Mouse (Mus musculus): ENCODE measurements around the gene Adra2b. TPM values are rescaled to one million over a fixed set of nuclear protein-coding genes. Genes with fewer than 3 reads are reported as not detected.

Adra2b gene
- polyA plus RNA-seq, 1 experiment from 2014 or later = 4.8 TPM

DNA sequence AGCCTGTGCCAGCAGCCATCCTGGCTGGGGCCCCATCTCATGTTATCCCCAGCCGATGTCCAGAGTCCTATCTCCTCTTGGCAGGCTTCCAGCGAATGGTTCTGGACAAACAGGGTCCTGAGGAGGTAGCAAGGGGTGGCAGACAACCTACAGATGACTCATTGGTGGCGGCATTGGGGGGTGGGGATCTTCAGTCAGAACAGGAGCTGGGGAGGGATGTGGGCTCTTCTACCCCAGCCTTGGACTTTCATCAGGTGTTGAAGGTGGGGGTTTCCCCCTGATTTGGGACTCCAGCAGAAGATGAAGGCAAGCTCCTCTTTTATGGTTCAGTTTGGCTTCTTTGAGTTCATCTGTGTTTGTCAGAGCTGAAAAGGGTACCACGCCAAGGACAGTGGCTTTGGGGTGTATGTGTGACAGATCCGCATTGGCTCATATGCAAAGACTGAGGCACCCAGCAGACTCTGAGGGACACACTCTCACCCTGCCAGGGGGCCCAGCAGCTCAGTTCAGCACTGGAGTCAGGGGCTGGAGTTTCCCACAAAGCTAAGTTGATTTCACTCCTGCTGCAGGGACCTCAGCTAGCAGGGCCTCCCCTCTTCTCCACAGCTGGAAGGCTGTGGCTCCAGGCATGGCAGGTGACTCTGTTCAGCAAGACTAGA, 28.9 kb upstream of the Adra2b start:
- WGBS (ENCODE audit: insufficient replicate concordance) = 44% methylated on average over 5 of the region's 5 CpGs
- Histone ChIP-seq H3K36me3 (replicated peaks; ENCODE audit: insufficient read depth, low read length) (no peaks in the 10 kb centered on the region; the same call in 1 of the 2 replicates), H3K4me2 (ENCODE audit: low read depth, low read length) (peak overlapping the region; percentile 89), H3K9me3 (ENCODE audit: low read length) (no peaks in the 10 kb centered on the region), H3K27me3 (ENCODE audit: insufficient read depth, low read length) (peaks cover 12% of the 10 kb centered on the region), H3K4me1 (ENCODE audit: insufficient read depth) (peaks cover 23% of the 10 kb centered on the region), H3K27ac (ENCODE audit: low read depth) (peak overlapping the region; percentile 67), H3K4me3 (ENCODE audit: low read depth, low read length) (no peak overlapping the region), H3K9ac (replicated peaks) (peak overlapping the region; percentile 44; the same call in 1 of the 2 replicates)
- ATAC-seq = no peak
- DNase-seq = no peak
- TF ChIP-seq CTCF (IDR thresholded peaks at IDR 0.05; ENCODE audit: low read depth) (no peak), EP300 (IDR thresholded peaks at IDR 0.05; ENCODE audit: low read depth) (no peak)

GRCm38 (mm10) chr2:127335078-127335541, 27.9 kb upstream of the Adra2b start:
- Histone ChIP-seq H3K9ac (replicated peaks) (no peak overlapping the region), H3K27me3 (ENCODE audit: insufficient read depth, low read length) (peaks cover 12% of the 10 kb centered on the region), H3K4me3 (ENCODE audit: low read depth, low read length) (peak overlapping the region; percentile 61; the same call in 1 of the 2 replicates), H3K4me2 (ENCODE audit: low read depth, low read length) (peak overlapping the region; percentile 89), H3K4me1 (ENCODE audit: insufficient read depth) (peaks cover 20% of the 10 kb centered on the region), H3K36me3 (replicated peaks; ENCODE audit: insufficient read depth, low read length) (no peaks in the 10 kb centered on the region; the same call in 1 of the 2 replicates), H3K9me3 (ENCODE audit: low read length) (no peaks in the 10 kb centered on the region), H3K27ac (ENCODE audit: low read depth) (peak overlapping the region; percentile 67)
- WGBS (ENCODE audit: insufficient replicate concordance) = 43% methylated on average over 11 of the region's 11 CpGs
- no peak for TF ChIP-seq CTCF (IDR thresholded peaks at IDR 0.05; ENCODE audit: low read depth)
- no peak for TF ChIP-seq EP300 (IDR thresholded peaks at IDR 0.05; ENCODE audit: low read depth)
- DNase-seq (peak; percentile 66), ATAC-seq (peak; percentile 22)

- DNase-seq (peak; percentile 89), ATAC-seq (peak; percentile 82)
- Histone ChIP-seq H3K4me1 (ENCODE audit: insufficient read depth) (peaks cover 20% of the 10 kb centered on the region), H3K9me3 (ENCODE audit: low read length) (no peaks in the 10 kb centered on the region), H3K4me3 (ENCODE audit: low read depth, low read length) (peak within 1 kb of the TSS; percentile 61), H3K36me3 (replicated peaks; ENCODE audit: insufficient read depth, low read length) (no peaks in the 10 kb centered on the region; the same call in 1 of the 2 replicates), H3K27me3 (ENCODE audit: insufficient read depth, low read length) (peaks cover 12% of the 10 kb centered on the region), H3K27ac (ENCODE audit: low read depth) (peak within 1 kb of the TSS; percentile 67), H3K9ac (replicated peaks) (peak within 1 kb of the TSS; percentile 63), H3K4me2 (ENCODE audit: low read depth, low read length) (peak within 1 kb of the TSS; percentile 89)
- no peak for TF ChIP-seq CTCF (IDR thresholded peaks at IDR 0.05; ENCODE audit: low read depth)
- no peak for TF ChIP-seq EP300 (IDR thresholded peaks at IDR 0.05; ENCODE audit: low read depth)
- WGBS (ENCODE audit: insufficient replicate concordance) = 4% methylated on average over 61 of the region's 76 CpGs
Measured at GRCm38 (mm10) chr2:127335767-127336496, 27.1 kb upstream of the Adra2b start, which contains the start of gene Dusp2. TSS of gene Dusp2 (plus strand) at chr2:127336159.

DNA sequence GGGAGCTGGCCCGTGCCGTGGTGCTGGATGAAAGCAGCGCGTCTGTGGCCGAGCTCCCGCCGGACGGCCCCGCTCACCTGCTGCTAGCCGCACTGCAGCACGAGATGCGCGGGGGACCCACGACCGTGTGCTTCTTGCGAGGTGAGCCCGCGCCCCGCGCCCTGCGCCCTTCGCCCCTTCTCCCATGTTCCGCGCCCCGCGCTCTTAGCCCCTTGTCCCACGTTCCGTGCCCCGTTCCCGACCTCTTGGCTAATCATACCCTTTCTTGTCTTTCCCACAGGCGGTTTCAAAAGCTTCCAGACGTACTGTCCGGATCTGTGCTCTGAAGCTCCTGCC, 26.5 kb upstream of the Adra2b start:
- no peak for ATAC-seq
- Histone ChIP-seq H3K4me2 (ENCODE audit: low read depth, low read length) (peak overlapping the region; percentile 89), H3K27me3 (ENCODE audit: insufficient read depth, low read length) (peaks cover 12% of the 10 kb centered on the region), H3K36me3 (replicated peaks; ENCODE audit: insufficient read depth, low read length) (no peaks in the 10 kb centered on the region; the same call in 1 of the 2 replicates), H3K9me3 (ENCODE audit: low read length) (no peaks in the 10 kb centered on the region), H3K4me3 (ENCODE audit: low read depth, low read length) (peak overlapping the region; percentile 61), H3K9ac (replicated peaks) (peak overlapping the region; percentile 63), H3K27ac (ENCODE audit: low read depth) (peak overlapping the region; percentile 57; the same call in 1 of the 2 replicates), H3K4me1 (ENCODE audit: insufficient read depth) (peaks cover 20% of the 10 kb centered on the region)
- TF ChIP-seq CTCF (IDR thresholded peaks at IDR 0.05; ENCODE audit: low read depth) (no peak), EP300 (IDR thresholded peaks at IDR 0.05; ENCODE audit: low read depth) (no peak)
- WGBS (ENCODE audit: insufficient replicate concordance) = 6% methylated on average over 33 of the region's 33 CpGs
- DNase-seq = no peak

DNA sequence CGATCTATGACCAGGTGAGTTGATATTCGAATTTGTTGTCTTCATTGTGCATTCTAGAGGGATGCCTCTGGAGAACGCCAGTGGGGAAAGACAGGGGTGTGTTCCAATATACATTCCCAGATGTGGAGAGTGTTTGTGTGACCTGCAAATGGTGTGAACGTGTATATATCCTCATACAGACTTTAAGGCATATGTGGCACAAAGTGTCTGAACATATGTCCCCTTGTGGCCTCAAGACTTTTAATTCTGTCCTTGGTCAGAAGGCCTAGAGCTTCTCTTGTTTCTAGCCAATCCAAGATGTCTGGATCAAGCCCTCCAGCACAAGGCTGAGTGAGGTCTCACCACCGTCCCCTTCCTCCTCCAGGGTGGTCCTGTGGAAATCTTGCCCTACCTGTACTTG, 26.1 kb upstream of the Adra2b start:
- H3K27ac ChIP-seq (ENCODE audit: low read depth) = peak overlapping the region; percentile 57; the same call in 1 of the 2 replicates
- TF ChIP-seq EP300 (IDR thresholded peaks at IDR 0.05; ENCODE audit: low read depth) (no peak), CTCF (IDR thresholded peaks at IDR 0.05; ENCODE audit: low read depth) (no peak)
- peak overlapping the region; percentile 63 for H3K9ac ChIP-seq (replicated peaks)
- H3K9me3 ChIP-seq (ENCODE audit: low read length) = no peaks in the 10 kb centered on the region
- 20% methylated on average over 5 of the region's 5 CpGs for WGBS (ENCODE audit: insufficient replicate concordance)
- peak overlapping the region; percentile 89 for H3K4me2 ChIP-seq (ENCODE audit: low read depth, low read length)
- ATAC-seq = no peak
- peaks cover 12% of the 10 kb centered on the region for H3K27me3 ChIP-seq (ENCODE audit: insufficient read depth, low read length)
- peak overlapping the region; percentile 61 for H3K4me3 ChIP-seq (ENCODE audit: low read depth, low read length)
- peaks cover 20% of the 10 kb centered on the region for H3K4me1 ChIP-seq (ENCODE audit: insufficient read depth)
- no peak for DNase-seq
- H3K36me3 ChIP-seq (replicated peaks; ENCODE audit: insufficient read depth, low read length) = no peaks in the 10 kb centered on the region; the same call in 1 of the 2 replicates

DNA sequence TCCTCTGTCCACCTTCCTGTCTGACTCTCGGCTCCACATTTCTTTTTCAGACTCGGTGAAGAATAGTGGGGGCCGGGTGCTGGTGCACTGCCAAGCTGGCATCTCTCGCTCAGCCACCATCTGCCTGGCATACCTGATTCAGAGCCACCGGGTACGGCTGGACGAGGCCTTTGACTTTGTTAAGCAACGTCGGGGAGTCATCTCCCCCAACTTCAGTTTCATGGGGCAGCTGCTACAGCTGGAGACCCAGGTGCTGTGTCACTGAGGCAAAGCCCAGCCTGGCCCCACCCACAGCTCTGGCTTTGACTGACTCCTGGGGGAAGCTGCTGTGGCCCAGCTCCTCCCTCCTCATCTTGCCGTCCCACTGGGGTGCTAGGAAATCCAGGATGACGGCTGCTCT, 25.5 kb upstream of the Adra2b start:
- peak overlapping the region; percentile 61 for H3K4me3 ChIP-seq (ENCODE audit: low read depth, low read length)
- peaks cover 12% of the 10 kb centered on the region for H3K27me3 ChIP-seq (ENCODE audit: insufficient read depth, low read length)
- H3K36me3 ChIP-seq (replicated peaks; ENCODE audit: insufficient read depth, low read length) = no peaks in the 10 kb centered on the region; the same call in 1 of the 2 replicates
- WGBS (ENCODE audit: insufficient replicate concordance) = 25% methylated on average over 11 of the region's 11 CpGs
- ATAC-seq (no peak), DNase-seq (peak; percentile 53)
- peak overlapping the region; percentile 89 for H3K4me2 ChIP-seq (ENCODE audit: low read depth, low read length)
- TF ChIP-seq CTCF (IDR thresholded peaks at IDR 0.05; ENCODE audit: low read depth) = no peak
- no peak for TF ChIP-seq EP300 (IDR thresholded peaks at IDR 0.05; ENCODE audit: low read depth)
- H3K27ac ChIP-seq (ENCODE audit: low read depth) = peak overlapping the region; percentile 57; the same call in 1 of the 2 replicates
- peak overlapping the region; percentile 44; the same call in 1 of the 2 replicates for H3K9ac ChIP-seq (replicated peaks)
- H3K4me1 ChIP-seq (ENCODE audit: insufficient read depth) = peaks cover 20% of the 10 kb centered on the region
- no peaks in the 10 kb centered on the region for H3K9me3 ChIP-seq (ENCODE audit: low read length)

All from liver, postnatal 0 days (tissue).